Mouse (Mus musculus) limb, embryonic 15.5 days (tissue): ENCODE measurements around the gene Mast4. TPM values are rescaled to one million over a fixed set of nuclear protein-coding genes. Genes with fewer than 3 reads are reported as not detected.

Experiments
- ATAC-seq: fragments of 200-750 bp; cut with Nextera tagmentation; 2 replicates; pipeline ENCODE4 v1.8.0; 2017; ENCODE audit warnings: low read depth, moderate TSS enrichment; ENCODE audit not compliant: insufficient number of reproducible peaks, low FRiP score, low TSS enrichment
- H3K27ac ChIP-seq: fragments of 300-500 bp; sonication (generic); 2 replicates; pipeline ENCODE4 v1.5.1; 2015; ENCODE audit warnings: moderate library complexity, mild to moderate bottlenecking, inconsistent platforms
- H3K27me3 ChIP-seq: fragments of 300-500 bp; sonication (generic); 2 replicates; pipeline ENCODE4 v1.6.1; 2015; ENCODE audit warnings: inconsistent platforms
- H3K36me3 ChIP-seq: fragments of 300-500 bp; sonication (generic); 2 replicates; pipeline ENCODE4 v1.6.1; 2015; ENCODE audit warnings: inconsistent platforms
- H3K4me1 ChIP-seq: fragments of 300-500 bp; sonication (generic); 2 replicates; pipeline ENCODE4 v1.6.1; 2015; ENCODE audit warnings: inconsistent platforms
- H3K4me2 ChIP-seq: fragments of 300-500 bp; sonication (generic); 2 replicates; pipeline ENCODE4 v1.6.1; 2015; ENCODE audit warnings: mild to moderate bottlenecking, inconsistent platforms
- H3K4me3 ChIP-seq: fragments of 300-500 bp; sonication (generic); 2 replicates; pipeline ENCODE4 v1.5.1; 2015; ENCODE audit warnings: mild to moderate bottlenecking, inconsistent platforms
- H3K9ac ChIP-seq: fragments of 300-500 bp; sonication (generic); 2 replicates; pipeline ENCODE4 v1.6.1; 2015; ENCODE audit warnings: inconsistent platforms
- H3K9me3 ChIP-seq: fragments of 300-500 bp; sonication (generic); 2 replicates; pipeline ENCODE4 v1.6.1; 2016; ENCODE audit warnings: inconsistent platforms
- WGBS: fragments of 180-500 bp; shearing (Covaris S2); methylation state at CpG from one replicate; pipeline ENCODE4 v1.1.7; 2015; 5-methylcytosine and 5-hydroxymethylcytosine counted together
- polyA plus RNA-seq: library from polyadenylated mRNA; unstranded; fragments of >200 nt; fragmentation: Nextera tagmentation; extraction: Ambion mirVana; gene quantifications from 2 replicates; pipeline ENCODE4 v1.2.1, GENCODE M21; 2015

Mast4 gene
- polyA plus RNA-seq, 1 experiment from 2014 or later = 26.3 TPM

- ATAC-seq = no peak
- Histone ChIP-seq H3K27ac (no peak overlapping the region), H3K9ac (no peak overlapping the region), H3K4me2 (no peak overlapping the region), H3K4me3 (no peak overlapping the region), H3K27me3 (no peaks in the 10 kb centered on the region), H3K36me3 (no peaks in the 10 kb centered on the region), H3K4me1 (no peaks in the 10 kb centered on the region), H3K9me3 (no peaks in the 10 kb centered on the region)
- 75% methylated on average over 3 of the region's 3 CpGs for WGBS
Measured at GRCm38 (mm10) chr13:103260414-103260813, 73.9 kb downstream of the Mast4 start.

- no peaks in the 10 kb centered on the region for H3K27me3 ChIP-seq
- H3K36me3 ChIP-seq = no peaks in the 10 kb centered on the region
- no peak overlapping the region for H3K4me3 ChIP-seq
- H3K4me1 ChIP-seq = peaks cover 6% of the 10 kb centered on the region
- ATAC-seq = no peak
- H3K9ac ChIP-seq = no peak overlapping the region
- WGBS = 66% methylated on average over 3 of the region's 3 CpGs
- no peak overlapping the region for H3K4me2 ChIP-seq
- H3K9me3 ChIP-seq = no peaks in the 10 kb centered on the region
- H3K27ac ChIP-seq = no peak overlapping the region
Measured at GRCm38 (mm10) chr13:103258106-103258505, 76.2 kb downstream of the Mast4 start.

- no peak for ATAC-seq
- 84% methylated on average over 3 of the region's 3 CpGs for WGBS
- no peak overlapping the region for H3K4me3 ChIP-seq
Measured at GRCm38 (mm10) chr13:103254861-103255260, 79.4 kb downstream of the Mast4 start.

GRCm38 (mm10) chr13:103253077-103253476, 81.2 kb downstream of the Mast4 start:
- Histone ChIP-seq H3K9me3 (no peaks in the 10 kb centered on the region), H3K27me3 (no peaks in the 10 kb centered on the region), H3K4me3 (no peak overlapping the region), H3K4me2 (no peak overlapping the region), H3K27ac (no peak overlapping the region), H3K9ac (no peak overlapping the region), H3K4me1 (peaks cover 7% of the 10 kb centered on the region), H3K36me3 (no peaks in the 10 kb centered on the region)
- WGBS = 52% methylated on average over 6 of the region's 6 CpGs
- no peak for ATAC-seq

More at GRCm38 (mm10) chr13:103254861-103255260, 79.4 kb downstream of the Mast4 start:
- Histone ChIP-seq H3K9ac (no peak overlapping the region), H3K27me3 (no peaks in the 10 kb centered on the region), H3K9me3 (no peaks in the 10 kb centered on the region), H3K36me3 (no peaks in the 10 kb centered on the region), H3K4me2 (no peak overlapping the region), H3K4me1 (peaks cover 7% of the 10 kb centered on the region), H3K27ac (no peak overlapping the region)

DNA sequence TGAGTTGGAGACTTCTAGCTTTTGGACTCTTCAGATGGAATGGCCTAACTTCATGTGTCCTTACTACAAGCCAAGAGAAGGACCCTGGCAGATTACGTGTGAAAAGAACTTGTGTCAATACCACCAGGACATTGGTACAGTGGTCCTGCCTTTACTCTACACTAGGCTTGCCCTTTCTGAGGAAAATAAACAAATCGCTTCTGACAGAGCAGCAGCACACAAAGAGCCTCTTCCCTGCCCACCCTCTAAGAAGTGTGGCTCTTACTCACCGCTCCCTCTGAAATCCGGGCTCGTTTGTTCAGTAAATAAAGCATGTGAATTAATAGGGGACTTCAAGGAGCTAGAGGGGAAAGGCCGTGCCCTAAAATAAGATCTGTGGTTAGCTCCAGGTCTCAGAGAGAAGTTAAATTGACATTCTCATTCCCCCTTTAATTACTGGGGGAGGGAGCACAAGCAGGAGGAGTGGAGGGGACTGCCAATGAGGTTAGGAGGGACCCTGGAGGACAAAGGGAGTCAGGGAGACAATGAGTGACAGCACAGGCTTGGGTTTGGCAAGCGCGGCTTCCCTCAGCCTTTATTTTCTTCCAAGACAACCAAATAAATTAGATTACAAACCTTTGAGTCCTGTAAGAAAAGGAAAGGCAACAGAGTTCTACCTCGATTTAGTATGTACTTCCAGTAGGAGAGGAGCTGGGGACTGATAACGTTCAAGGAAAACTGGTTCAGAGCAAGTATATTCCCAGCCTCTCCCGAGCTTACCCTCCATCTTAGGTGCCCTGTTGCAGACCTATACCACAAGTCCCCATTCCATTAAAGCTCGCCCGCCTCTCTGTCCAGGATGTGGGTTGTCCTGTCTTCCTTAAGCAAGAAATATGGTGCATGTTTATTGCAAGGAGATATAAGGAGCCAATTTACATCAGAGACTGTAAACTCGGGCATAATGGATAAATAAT, 85.9 kb downstream of the Mast4 start:
- ATAC-seq = no peak
- no peaks in the 10 kb centered on the region for H3K9me3 ChIP-seq
- H3K36me3 ChIP-seq = no peaks in the 10 kb centered on the region
- 53% methylated on average over 14 of the region's 14 CpGs for WGBS
- H3K4me1 ChIP-seq = peaks cover 3% of the 10 kb centered on the region
- no peak overlapping the region for H3K4me2 ChIP-seq
- H3K4me3 ChIP-seq = no peak overlapping the region
- no peak overlapping the region for H3K9ac ChIP-seq
- H3K27ac ChIP-seq = no peak overlapping the region
- no peaks in the 10 kb centered on the region for H3K27me3 ChIP-seq

GRCm38 (mm10) chr13:103246973-103247718, 87.2 kb downstream of the Mast4 start:
- WGBS = 70% methylated on average over 5 of the region's 5 CpGs
- H3K36me3 ChIP-seq = no peaks in the 10 kb centered on the region
- no peak overlapping the region for H3K9ac ChIP-seq
- H3K4me2 ChIP-seq = no peak overlapping the region
- H3K27ac ChIP-seq = no peak overlapping the region
- H3K4me3 ChIP-seq = no peak overlapping the region
- no peak for ATAC-seq
- no peaks in the 10 kb centered on the region for H3K4me1 ChIP-seq
- no peaks in the 10 kb centered on the region for H3K9me3 ChIP-seq
- no peaks in the 10 kb centered on the region for H3K27me3 ChIP-seq

GRCm38 (mm10) chr13:103245431-103245830, 88.9 kb downstream of the Mast4 start:
- Histone ChIP-seq H3K9ac (no peak overlapping the region), H3K27ac (no peak overlapping the region), H3K4me2 (no peak overlapping the region), H3K36me3 (no peaks in the 10 kb centered on the region), H3K9me3 (no peaks in the 10 kb centered on the region), H3K4me1 (no peaks in the 10 kb centered on the region), H3K27me3 (no peaks in the 10 kb centered on the region), H3K4me3 (no peak overlapping the region)
- WGBS = 76% methylated on average over 5 of the region's 5 CpGs
- ATAC-seq = no peak

- Histone ChIP-seq H3K4me3 (no peak overlapping the region), H3K36me3 (no peaks in the 10 kb centered on the region), H3K9me3 (no peaks in the 10 kb centered on the region), H3K4me1 (no peaks in the 10 kb centered on the region), H3K4me2 (no peak overlapping the region), H3K27ac (no peak overlapping the region), H3K27me3 (no peaks in the 10 kb centered on the region), H3K9ac (no peak overlapping the region)
- no peak for ATAC-seq
- 72% methylated on average over 4 of the region's 4 CpGs for WGBS
Measured at GRCm38 (mm10) chr13:103244053-103244452, 90.2 kb downstream of the Mast4 start.

DNA sequence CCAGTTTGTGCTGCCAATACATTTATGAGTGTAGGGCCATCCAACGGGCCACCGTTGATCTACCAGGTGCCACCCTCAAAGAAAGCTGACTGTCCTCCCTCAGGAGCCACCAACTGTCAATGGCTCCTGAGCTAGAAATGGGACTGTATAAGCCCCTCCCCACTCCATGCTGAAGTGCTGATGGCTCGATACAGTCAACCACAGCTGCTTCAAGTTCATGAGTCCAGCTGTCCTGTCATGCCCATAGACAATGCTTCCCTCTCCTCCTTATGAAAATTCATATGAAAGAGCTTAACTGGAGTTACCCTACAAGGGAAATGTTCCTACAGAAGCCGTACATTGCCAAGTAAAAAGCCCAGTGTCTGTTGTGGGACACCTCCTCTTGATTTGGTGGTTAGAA, 93.2 kb downstream of the Mast4 start:
- Histone ChIP-seq H3K36me3 (no peaks in the 10 kb centered on the region), H3K27me3 (no peaks in the 10 kb centered on the region), H3K27ac (no peak overlapping the region), H3K9me3 (no peaks in the 10 kb centered on the region), H3K9ac (no peak overlapping the region), H3K4me1 (no peaks in the 10 kb centered on the region), H3K4me3 (no peak overlapping the region), H3K4me2 (no peak overlapping the region)
- 91% methylated on average over 4 of the region's 4 CpGs for WGBS
- no peak for ATAC-seq

GRCm38 (mm10) chr13:103239654-103240053, 94.6 kb downstream of the Mast4 start:
- no peak overlapping the region for H3K27ac ChIP-seq
- H3K9ac ChIP-seq = no peak overlapping the region
- ATAC-seq = no peak; the same call in 1 of the 2 replicates
- H3K4me2 ChIP-seq = no peak overlapping the region
- WGBS = 92% methylated on average over 8 of the region's 8 CpGs
- H3K36me3 ChIP-seq = no peaks in the 10 kb centered on the region
- no peaks in the 10 kb centered on the region for H3K27me3 ChIP-seq
- H3K4me1 ChIP-seq = no peaks in the 10 kb centered on the region
- no peak overlapping the region for H3K4me3 ChIP-seq
- H3K9me3 ChIP-seq = no peaks in the 10 kb centered on the region

GRCm38 (mm10) chr13:103238034-103238705, 96.1 kb downstream of the Mast4 start:
- H3K9me3 ChIP-seq = no peaks in the 10 kb centered on the region
- H3K4me2 ChIP-seq = no peak overlapping the region
- H3K27ac ChIP-seq = no peak overlapping the region
- WGBS = 89% methylated on average over 7 of the region's 7 CpGs
- ATAC-seq = no peak
- no peak overlapping the region for H3K9ac ChIP-seq
- H3K27me3 ChIP-seq = no peaks in the 10 kb centered on the region
- H3K4me3 ChIP-seq = no peak overlapping the region
- no peaks in the 10 kb centered on the region for H3K4me1 ChIP-seq
- H3K36me3 ChIP-seq = no peaks in the 10 kb centered on the region

DNA sequence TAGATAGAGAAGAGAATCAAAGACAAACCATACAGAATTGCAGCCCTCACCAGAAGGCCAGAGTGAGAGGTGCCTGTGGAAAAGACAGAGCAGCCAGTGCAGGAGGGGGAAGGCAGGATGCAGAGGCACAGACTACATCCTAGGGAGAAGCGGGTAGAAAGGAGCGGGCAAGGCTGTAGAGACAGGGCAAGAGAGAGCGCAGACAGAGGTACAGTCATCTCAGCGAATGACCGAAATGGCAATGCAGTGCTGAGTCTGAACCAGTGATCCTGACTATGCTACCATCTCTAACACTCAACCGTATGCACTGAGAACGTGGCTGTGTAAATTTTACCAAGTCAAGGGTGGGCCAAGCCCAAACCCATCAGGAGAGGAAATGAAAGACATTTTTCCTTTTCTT, 102.1 kb downstream of the Mast4 start:
- no peak overlapping the region for H3K27ac ChIP-seq
- H3K9me3 ChIP-seq = no peaks in the 10 kb centered on the region
- H3K4me1 ChIP-seq = no peaks in the 10 kb centered on the region
- no peak for ATAC-seq
- no peak overlapping the region for H3K4me3 ChIP-seq
- WGBS = 93% methylated on average over 7 of the region's 7 CpGs
- no peaks in the 10 kb centered on the region for H3K36me3 ChIP-seq
- H3K4me2 ChIP-seq = no peak overlapping the region
- H3K9ac ChIP-seq = no peak overlapping the region
- no peaks in the 10 kb centered on the region for H3K27me3 ChIP-seq
